Mouse (Mus musculus): ENCODE data around the gene Ube2a.
A peak's percentile ranks its signal among the peaks of the same experiment; 100 is the strongest.

The Ube2a gene

GRCm38 (mm10) chrX:36902321-36903114 is 28.8 kb downstream of the Ube2a start, which contains the start of gene Nkrf:
Nkrf (minus strand) TSS chrX:36902899.
- peak; percentile 36 for DNase-seq

GRCm38 (mm10) chrX:36903115-36903768 is 29.5 kb downstream of the Ube2a start:
- peak; percentile 89 for DNase-seq

GRCm38 (mm10) chrX:36906539-36906938 is 32.8 kb downstream of the Ube2a start:
- no peak for DNase-seq

- peak; percentile 26 for DNase-seq
These were observed 37.6 kb downstream of the Ube2a start for GRCm38 (mm10) chrX:36911343-36911742.

- DNase-seq = no peak
These were observed 44.0 kb downstream of the Ube2a start for GRCm38 (mm10) chrX:36917749-36918148.

- DNase-seq = no peak
These were observed 47.6 kb downstream of the Ube2a start for GRCm38 (mm10) chrX:36921346-36921745.

GRCm38 (mm10) chrX:36928791-36929190 is 55.1 kb downstream of the Ube2a start:
- no peak for DNase-seq

GRCm38 (mm10) chrX:36929694-36930093 is 56.0 kb downstream of the Ube2a start:
- DNase-seq = no peak

GRCm38 (mm10) chrX:36930574-36930973 is 56.9 kb downstream of the Ube2a start:
- no peak for DNase-seq

Data from cerebellum, adult 11 months (tissue).